Mouse (Mus musculus): ENCODE results near the gene Adam22. TPM values are rescaled to one million over a fixed set of nuclear protein-coding genes. Genes with fewer than 3 reads are reported as not detected.
"Not testable (repeated sequence)": the region's sequence is repeated elsewhere in the genome, so short reads cannot be mapped to it uniquely, and the experiment has no call there.

Adam22 gene
- polyA plus RNA-seq, 1 experiment = 3.6 TPM

GRCm38 (mm10) chr5:8045855-8046254, 322.1 kb downstream of the Adam22 start, which contains the start of gene Sri:
Gene Sri, plus strand, starts transcription at chr5:8046078.
- TF ChIP-seq POLR2A (IDR thresholded peaks at IDR 0.05; ENCODE audit: borderline replicate concordance, low read depth, low read length) = no peak
- TF ChIP-seq CTCF (IDR thresholded peaks at IDR 0.05; ENCODE audit: low read depth, low read length) = no peak
- H3K4me1 ChIP-seq (ENCODE audit: control insufficient read depth, insufficient read depth, low read length) = no peaks in the 10 kb centered on the region
- no peak within 1 kb of the TSS for H3K4me3 ChIP-seq (ENCODE audit: insufficient read depth, low read length)
- H3K27ac ChIP-seq (ENCODE audit: insufficient read depth, low read depth, low read length) = no peak within 1 kb of the TSS

- not testable (repeated sequence) for H3K4me1 ChIP-seq (ENCODE audit: control insufficient read depth, insufficient read depth, low read length); H3K4me3 ChIP-seq (ENCODE audit: insufficient read depth, low read length); H3K27ac ChIP-seq (ENCODE audit: insufficient read depth, low read depth, low read length)
Observed at GRCm38 (mm10) chr5:8034596-8034995, 333.4 kb downstream of the Adam22 start.

Other genes starting within 250 kb of the Adam22 start
- gene Dbf4, start 54.6 kb upstream of the Adam22 start, polyA plus RNA-seq (2012; ENCODE audit: insufficient read depth, insufficient read length, missing spikeins) = 30.3 and 30.9 TPM in 2 replicates
- 15.4 and 18.8 TPM in 2 replicates for gene Slc25a40, start 54.7 kb upstream of the Adam22 start, polyA plus RNA-seq (2012; ENCODE audit: insufficient read depth, insufficient read length, missing spikeins)

Data from bone marrow macrophage, adult 2 months (primary cell).